Mouse (Mus musculus): Measurements from ENCODE around the gene Babam2. TPM values are rescaled to one million over a fixed set of nuclear protein-coding genes. Genes with fewer than 3 reads are reported as not detected.

Gene Babam2
- polyA plus RNA-seq, 1 experiment: 7.0 TPM

GRCm38 (mm10) chr5:32052467-32052866 lies 355.0 kb downstream of the Babam2 start:
- TF ChIP-seq GATA1 (IDR thresholded peaks at IDR 0.05; ENCODE audit: low read length) (no peak), TAL1 (IDR thresholded peaks at IDR 0.05; ENCODE audit: low read length) (no peak)
- Histone ChIP-seq H3K27me3 (ENCODE audit: control insufficient read depth) (no peaks in the 10 kb centered on the region), H3K9me3 (ENCODE audit: control insufficient read depth, low read length) (no peaks in the 10 kb centered on the region), H3K4me1 (ENCODE audit: control insufficient read depth) (no peaks in the 10 kb centered on the region), H3K36me3 (ENCODE audit: control insufficient read depth) (no peaks in the 10 kb centered on the region), H3K4me3 (replicated peaks) (no peak overlapping the region)

- Histone ChIP-seq H3K27me3 (ENCODE audit: control insufficient read depth) (no peaks in the 10 kb centered on the region), H3K36me3 (ENCODE audit: control insufficient read depth) (no peaks in the 10 kb centered on the region), H3K4me1 (ENCODE audit: control insufficient read depth) (no peaks in the 10 kb centered on the region), H3K4me3 (replicated peaks) (no peak overlapping the region), H3K9me3 (ENCODE audit: control insufficient read depth, low read length) (no peaks in the 10 kb centered on the region)
- TF ChIP-seq GATA1 (IDR thresholded peaks at IDR 0.05; ENCODE audit: low read length) (no peak), TAL1 (IDR thresholded peaks at IDR 0.05; ENCODE audit: low read length) (no peak)
These were observed 356.0 kb downstream of the Babam2 start for GRCm38 (mm10) chr5:32053476-32053875.

GRCm38 (mm10) chr5:32055676-32056075 lies 358.2 kb downstream of the Babam2 start:
- TF ChIP-seq TAL1 (IDR thresholded peaks at IDR 0.05; ENCODE audit: low read length): no peak
- no peak for TF ChIP-seq GATA1 (IDR thresholded peaks at IDR 0.05; ENCODE audit: low read length)
- no peaks in the 10 kb centered on the region for H3K9me3 ChIP-seq (ENCODE audit: control insufficient read depth, low read length)
- H3K27me3 ChIP-seq (ENCODE audit: control insufficient read depth): no peaks in the 10 kb centered on the region
- H3K36me3 ChIP-seq (ENCODE audit: control insufficient read depth): no peaks in the 10 kb centered on the region
- no peaks in the 10 kb centered on the region for H3K4me1 ChIP-seq (ENCODE audit: control insufficient read depth)
- no peak overlapping the region for H3K4me3 ChIP-seq (replicated peaks)

- no peaks in the 10 kb centered on the region for H3K4me1 ChIP-seq (ENCODE audit: control insufficient read depth)
- H3K27me3 ChIP-seq (ENCODE audit: control insufficient read depth): no peaks in the 10 kb centered on the region
- no peaks in the 10 kb centered on the region for H3K36me3 ChIP-seq (ENCODE audit: control insufficient read depth)
- TF ChIP-seq GATA1 (IDR thresholded peaks at IDR 0.05; ENCODE audit: low read length) (no peak), TAL1 (IDR thresholded peaks at IDR 0.05; ENCODE audit: low read length) (no peak)
- no peaks in the 10 kb centered on the region for H3K9me3 ChIP-seq (ENCODE audit: control insufficient read depth, low read length)
- H3K4me3 ChIP-seq (replicated peaks): no peak overlapping the region
These were observed 358.6 kb downstream of the Babam2 start for GRCm38 (mm10) chr5:32056126-32056525.

GRCm38 (mm10) chr5:32058481-32059253 lies 361.2 kb downstream of the Babam2 start:
- Histone ChIP-seq H3K4me1 (ENCODE audit: control insufficient read depth) (no peaks in the 10 kb centered on the region), H3K36me3 (ENCODE audit: control insufficient read depth) (no peaks in the 10 kb centered on the region), H3K27me3 (ENCODE audit: control insufficient read depth) (no peaks in the 10 kb centered on the region), H3K9me3 (ENCODE audit: control insufficient read depth, low read length) (no peaks in the 10 kb centered on the region), H3K4me3 (replicated peaks) (no peak overlapping the region)
- no peak for TF ChIP-seq GATA1 (IDR thresholded peaks at IDR 0.05; ENCODE audit: low read length)
- TF ChIP-seq TAL1 (IDR thresholded peaks at IDR 0.05; ENCODE audit: low read length): no peak

- no peaks in the 10 kb centered on the region for H3K27me3 ChIP-seq (ENCODE audit: control insufficient read depth)
- no peaks in the 10 kb centered on the region for H3K36me3 ChIP-seq (ENCODE audit: control insufficient read depth)
- no peaks in the 10 kb centered on the region for H3K9me3 ChIP-seq (ENCODE audit: control insufficient read depth, low read length)
- no peak for TF ChIP-seq TAL1 (IDR thresholded peaks at IDR 0.05; ENCODE audit: low read length)
- TF ChIP-seq GATA1 (IDR thresholded peaks at IDR 0.05; ENCODE audit: low read length): no peak
- no peaks in the 10 kb centered on the region for H3K4me1 ChIP-seq (ENCODE audit: control insufficient read depth)
- H3K4me3 ChIP-seq (replicated peaks): no peak overlapping the region
These were observed 361.8 kb downstream of the Babam2 start for GRCm38 (mm10) chr5:32059254-32059796.

GRCm38 (mm10) chr5:32060485-32060884 lies 363.0 kb downstream of the Babam2 start:
- no peaks in the 10 kb centered on the region for H3K36me3 ChIP-seq (ENCODE audit: control insufficient read depth)
- no peaks in the 10 kb centered on the region for H3K27me3 ChIP-seq (ENCODE audit: control insufficient read depth)
- no peaks in the 10 kb centered on the region for H3K9me3 ChIP-seq (ENCODE audit: control insufficient read depth, low read length)
- H3K4me1 ChIP-seq (ENCODE audit: control insufficient read depth): no peaks in the 10 kb centered on the region
- no peak for TF ChIP-seq TAL1 (IDR thresholded peaks at IDR 0.05; ENCODE audit: low read length)
- TF ChIP-seq GATA1 (IDR thresholded peaks at IDR 0.05; ENCODE audit: low read length): no peak
- no peak overlapping the region for H3K4me3 ChIP-seq (replicated peaks)

- Histone ChIP-seq H3K36me3 (ENCODE audit: control insufficient read depth) (no peaks in the 10 kb centered on the region), H3K27me3 (ENCODE audit: control insufficient read depth) (no peaks in the 10 kb centered on the region), H3K4me3 (replicated peaks) (no peak overlapping the region), H3K4me1 (ENCODE audit: control insufficient read depth) (no peaks in the 10 kb centered on the region), H3K9me3 (ENCODE audit: control insufficient read depth, low read length) (no peaks in the 10 kb centered on the region)
- TF ChIP-seq GATA1 (IDR thresholded peaks at IDR 0.05; ENCODE audit: low read length) (no peak), TAL1 (IDR thresholded peaks at IDR 0.05; ENCODE audit: low read length) (no peak)
These were observed 364.4 kb downstream of the Babam2 start for GRCm38 (mm10) chr5:32061854-32062253.

GRCm38 (mm10) chr5:32064341-32065105 lies 367.0 kb downstream of the Babam2 start:
- Histone ChIP-seq H3K4me3 (replicated peaks) (no peak overlapping the region), H3K36me3 (ENCODE audit: control insufficient read depth) (no peaks in the 10 kb centered on the region), H3K4me1 (ENCODE audit: control insufficient read depth) (no peaks in the 10 kb centered on the region), H3K27me3 (ENCODE audit: control insufficient read depth) (no peaks in the 10 kb centered on the region), H3K9me3 (ENCODE audit: control insufficient read depth, low read length) (no peaks in the 10 kb centered on the region)
- TF ChIP-seq TAL1 (IDR thresholded peaks at IDR 0.05; ENCODE audit: low read length) (no peak), GATA1 (IDR thresholded peaks at IDR 0.05; ENCODE audit: low read length) (no peak)

Measured in erythroblast, embryonic 14.5 days (primary cell).